Mouse (Mus musculus) lung, embryonic 15.5 days (tissue): ENCODE measurements around the gene D2hgdh. TPM values are rescaled to one million over a fixed set of nuclear protein-coding genes. Genes with fewer than 3 reads are reported as not detected.

Experiments
- ATAC-seq: fragments of 200-750 bp; cut with Nextera tagmentation; 2 replicates; pipeline ENCODE4 v1.8.0; 2017; ENCODE audit warnings: moderate number of reproducible peaks, borderline replicate concordance; ENCODE audit not compliant: low FRiP score, low TSS enrichment; ENCODE audit errors: extremely low read depth
- H3K27ac ChIP-seq: fragments of 300-500 bp; sonication (generic); 2 replicates; pipeline ENCODE4 v1.5.1; 2015; ENCODE audit warnings: moderate library complexity, mild to moderate bottlenecking, inconsistent platforms
- H3K27me3 ChIP-seq: fragments of 300-500 bp; sonication (generic); 2 replicates; pipeline ENCODE4 v1.6.1; 2015; ENCODE audit warnings: inconsistent platforms
- H3K36me3 ChIP-seq: fragments of 300-500 bp; sonication (generic); 2 replicates; pipeline ENCODE4 v1.6.1; 2015; ENCODE audit warnings: inconsistent platforms
- H3K4me1 ChIP-seq: fragments of 300-500 bp; sonication (generic); 2 replicates; pipeline ENCODE4 v1.6.1; 2015; ENCODE audit warnings: inconsistent platforms
- H3K4me2 ChIP-seq: fragments of 300-500 bp; sonication (generic); 2 replicates; pipeline ENCODE4 v1.6.1; 2015; ENCODE audit warnings: inconsistent platforms, mild to moderate bottlenecking, moderate library complexity
- H3K4me3 ChIP-seq: fragments of 300-500 bp; sonication (generic); 2 replicates; pipeline ENCODE4 v1.5.1; 2015; ENCODE audit warnings: mild to moderate bottlenecking, inconsistent platforms
- H3K9ac ChIP-seq: fragments of 300-500 bp; sonication (generic); 2 replicates; pipeline ENCODE4 v1.6.1; 2015; ENCODE audit warnings: inconsistent platforms
- H3K9me3 ChIP-seq: fragments of 300-500 bp; sonication (generic); 2 replicates; pipeline ENCODE4 v1.6.1; 2016; ENCODE audit warnings: inconsistent platforms
- WGBS: fragments of 180-500 bp; shearing (Covaris S2); methylation state at CpG from one replicate; pipeline ENCODE4 v1.1.7; 2015; 5-methylcytosine and 5-hydroxymethylcytosine counted together
- polyA plus RNA-seq: library from polyadenylated mRNA; unstranded; fragments of >200 nt; fragmentation: Nextera tagmentation; extraction: Ambion mirVana; gene quantifications from 2 replicates; pipeline ENCODE4 v1.2.1, GENCODE M21; 2015

The D2hgdh gene
- 12.5 and 14.9 TPM in 2 replicates for polyA plus RNA-seq

DNA sequence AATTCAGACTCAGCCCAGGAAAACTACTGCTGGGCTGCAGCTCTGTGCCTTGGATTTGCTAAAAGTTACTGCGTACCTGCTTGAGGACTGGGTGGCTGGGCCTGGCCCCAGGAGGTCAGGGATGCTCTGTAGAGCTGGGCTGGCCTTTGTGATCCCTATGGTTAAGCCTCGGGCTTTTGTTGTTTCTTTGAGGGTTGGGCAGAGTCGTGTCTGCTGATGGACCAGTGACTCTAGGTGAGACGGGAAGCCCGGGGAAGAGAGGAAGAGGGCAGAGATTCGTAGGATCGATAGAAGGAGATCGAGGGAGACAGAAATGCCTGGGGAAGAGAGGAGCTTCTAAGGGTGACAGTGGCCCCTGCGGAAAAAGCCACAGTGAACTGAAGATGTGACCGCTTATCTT, at the start of gene D2hgdh:
Gene D2hgdh (plus strand): TSS at position 301 of the 400 bp plus-strand sequence.
- 11% methylated on average over 10 of the region's 10 CpGs for WGBS
- no peaks in the 10 kb centered on the region for H3K27me3 ChIP-seq
- 0 out of 2 replicates have a peak, but pooled peaks have one; percentile 11 for ATAC-seq
- peak within 1 kb of the TSS; percentile 98 for H3K27ac ChIP-seq
- H3K4me3 ChIP-seq: peak within 1 kb of the TSS; percentile 70
- no peaks in the 10 kb centered on the region for H3K9me3 ChIP-seq
- peaks cover 5% of the 10 kb centered on the region for H3K4me1 ChIP-seq
- peak within 1 kb of the TSS; percentile 62 for H3K9ac ChIP-seq
- peaks cover 19% of the 10 kb centered on the region for H3K36me3 ChIP-seq
- peak within 1 kb of the TSS; percentile 65 for H3K4me2 ChIP-seq

DNA sequence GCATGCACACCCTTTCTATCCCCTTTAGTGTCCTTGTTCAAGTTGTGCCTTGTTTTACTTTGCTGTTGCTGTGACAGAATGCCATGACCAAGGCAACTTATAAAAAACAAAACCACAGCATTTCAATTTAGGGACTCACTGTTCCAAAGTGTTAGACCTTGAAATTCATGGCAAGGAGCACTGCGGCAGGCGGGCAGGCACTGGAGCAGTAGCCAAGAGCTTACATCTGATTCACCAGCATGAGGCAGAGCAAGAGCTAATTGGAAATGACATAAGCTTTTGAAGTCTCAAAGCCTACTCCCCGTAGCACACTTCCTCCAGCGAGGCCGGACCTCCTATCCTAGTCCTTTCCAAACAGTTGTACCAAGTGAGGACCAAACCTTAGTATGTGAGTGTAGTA, 48.0 kb upstream of the D2hgdh start:
- no peak overlapping the region for H3K4me2 ChIP-seq
- ATAC-seq: no peak
- H3K9ac ChIP-seq: no peak overlapping the region
- no peaks in the 10 kb centered on the region for H3K4me1 ChIP-seq
- no peak overlapping the region for H3K27ac ChIP-seq
- no peaks in the 10 kb centered on the region for H3K9me3 ChIP-seq
- no peaks in the 10 kb centered on the region for H3K27me3 ChIP-seq
- 98% methylated on average over 5 of the region's 5 CpGs for WGBS
- H3K36me3 ChIP-seq: peaks cover 70% of the 10 kb centered on the region
- no peak overlapping the region for H3K4me3 ChIP-seq

DNA sequence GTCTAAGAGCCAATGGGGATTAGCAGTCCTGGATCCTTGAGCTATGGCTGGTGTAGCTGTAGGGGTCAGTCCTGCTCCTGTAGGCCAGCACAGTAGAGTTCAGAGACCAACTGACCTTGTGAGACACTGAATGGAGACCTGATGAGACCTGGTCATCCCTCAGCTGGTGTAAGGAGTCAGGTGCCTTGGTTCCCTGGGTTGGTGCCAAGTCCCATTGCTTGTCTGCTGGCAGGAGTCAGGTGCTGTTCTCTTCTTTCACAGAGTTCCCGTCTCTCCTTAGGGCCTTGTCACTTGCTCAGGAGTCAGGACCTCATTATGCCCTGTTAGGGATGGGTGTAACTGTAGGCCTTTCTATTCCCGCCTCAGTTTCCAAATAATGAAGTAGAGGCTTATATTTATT, 37.8 kb upstream of the D2hgdh start:
- 76% methylated on average over 2 of the region's 2 CpGs for WGBS
- H3K27ac ChIP-seq: no peak overlapping the region
- H3K36me3 ChIP-seq: peaks cover 93% of the 10 kb centered on the region
- H3K4me2 ChIP-seq: no peak overlapping the region
- ATAC-seq: no peak
- H3K4me3 ChIP-seq: no peak overlapping the region
- H3K4me1 ChIP-seq: no peaks in the 10 kb centered on the region
- H3K9me3 ChIP-seq: no peaks in the 10 kb centered on the region
- H3K9ac ChIP-seq: no peak overlapping the region
- H3K27me3 ChIP-seq: no peaks in the 10 kb centered on the region

DNA sequence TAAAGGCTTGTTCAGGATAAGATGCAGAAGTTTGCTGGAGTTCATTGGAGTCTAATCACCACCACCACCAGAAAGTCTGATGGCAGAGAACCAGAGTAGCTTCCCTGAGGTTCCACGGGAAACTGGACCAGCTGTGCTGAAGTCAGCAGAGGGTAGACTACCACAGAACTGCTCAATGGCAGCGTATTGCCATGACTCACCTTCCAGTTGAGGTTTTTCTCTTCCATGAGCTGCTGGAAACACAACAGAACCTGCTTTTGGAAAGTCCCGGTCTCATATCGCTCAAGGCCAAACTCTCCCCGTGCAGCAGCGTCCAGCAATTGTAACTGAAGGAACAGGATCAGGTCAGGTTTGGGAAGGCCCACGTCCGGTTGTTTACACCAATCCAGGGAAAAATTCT, 30.2 kb upstream of the D2hgdh start:
- H3K9me3 ChIP-seq: no peaks in the 10 kb centered on the region
- no peak overlapping the region for H3K9ac ChIP-seq
- peaks cover 78% of the 10 kb centered on the region for H3K36me3 ChIP-seq
- H3K4me1 ChIP-seq: no peaks in the 10 kb centered on the region
- no peak overlapping the region for H3K4me2 ChIP-seq
- WGBS: 94% methylated on average over 8 of the region's 8 CpGs
- ATAC-seq: no peak
- no peak overlapping the region for H3K27ac ChIP-seq
- no peak overlapping the region for H3K4me3 ChIP-seq
- H3K27me3 ChIP-seq: no peaks in the 10 kb centered on the region

DNA sequence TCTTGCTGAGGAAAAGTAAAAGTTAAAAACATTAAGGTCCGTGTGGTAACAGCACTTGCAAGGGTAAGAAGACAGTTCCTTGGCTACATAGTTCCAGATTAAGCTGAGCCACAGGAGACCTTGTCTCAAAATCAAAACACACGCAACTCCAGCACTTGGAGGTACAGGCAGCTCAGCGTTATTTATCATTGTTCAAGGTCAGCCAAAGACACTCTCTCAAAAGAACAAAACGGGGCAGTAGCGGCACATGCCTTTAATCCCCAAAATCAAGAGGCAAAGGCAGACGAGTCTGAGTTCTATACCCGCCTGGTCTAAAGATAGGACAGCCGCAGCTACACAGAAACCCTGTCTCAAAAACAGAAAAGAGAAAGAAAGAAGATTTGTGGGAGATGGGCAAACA, 28.8 kb upstream of the D2hgdh start:
- H3K4me1 ChIP-seq: peaks cover 5% of the 10 kb centered on the region
- ATAC-seq: no peak
- H3K36me3 ChIP-seq: peaks cover 70% of the 10 kb centered on the region
- WGBS: 84% methylated on average over 8 of the region's 8 CpGs
- no peaks in the 10 kb centered on the region for H3K9me3 ChIP-seq
- no peak overlapping the region for H3K9ac ChIP-seq
- H3K4me3 ChIP-seq: no peak overlapping the region
- no peak overlapping the region for H3K27ac ChIP-seq
- no peaks in the 10 kb centered on the region for H3K27me3 ChIP-seq
- H3K4me2 ChIP-seq: no peak overlapping the region

DNA sequence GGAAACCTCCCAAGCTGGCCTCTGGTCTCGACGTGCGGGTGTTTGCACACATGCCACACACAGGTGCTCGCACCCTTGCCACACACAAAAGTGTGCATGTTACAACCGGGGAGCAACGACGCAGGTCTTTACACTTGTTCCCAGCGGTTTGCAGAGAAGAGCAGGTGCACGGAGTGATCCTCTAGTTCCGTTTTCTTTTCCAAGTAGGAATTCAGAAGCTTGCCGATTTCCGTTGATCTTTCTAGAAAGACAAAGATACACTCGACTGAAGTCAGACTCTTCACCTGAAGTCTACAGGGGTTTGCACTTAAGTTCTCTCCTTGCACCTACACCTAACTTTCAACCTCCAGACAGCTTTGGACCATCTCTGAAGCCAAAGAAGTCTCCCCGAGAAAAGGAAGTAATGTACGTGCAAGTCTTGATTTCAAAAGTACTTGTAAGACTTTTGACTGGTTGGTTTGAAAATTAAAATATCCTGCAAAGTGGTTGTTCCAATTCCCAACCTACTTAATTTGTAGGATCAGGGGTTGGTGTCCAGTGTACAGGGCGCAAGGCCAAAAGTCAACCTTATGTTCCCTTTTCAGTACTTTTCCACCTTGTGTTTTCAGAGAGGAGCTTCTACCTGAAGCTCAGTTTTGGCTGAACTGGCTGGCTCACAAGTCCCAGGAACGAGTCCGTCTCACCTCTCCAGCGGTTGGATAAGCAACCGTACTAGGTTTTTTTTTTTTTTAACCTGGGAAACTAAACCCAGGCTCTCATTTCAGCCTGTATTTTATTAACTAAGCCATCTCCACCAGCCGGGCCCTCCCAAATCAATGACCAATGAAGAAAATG, 23.8 kb upstream of the D2hgdh start:
- no peak for ATAC-seq

DNA sequence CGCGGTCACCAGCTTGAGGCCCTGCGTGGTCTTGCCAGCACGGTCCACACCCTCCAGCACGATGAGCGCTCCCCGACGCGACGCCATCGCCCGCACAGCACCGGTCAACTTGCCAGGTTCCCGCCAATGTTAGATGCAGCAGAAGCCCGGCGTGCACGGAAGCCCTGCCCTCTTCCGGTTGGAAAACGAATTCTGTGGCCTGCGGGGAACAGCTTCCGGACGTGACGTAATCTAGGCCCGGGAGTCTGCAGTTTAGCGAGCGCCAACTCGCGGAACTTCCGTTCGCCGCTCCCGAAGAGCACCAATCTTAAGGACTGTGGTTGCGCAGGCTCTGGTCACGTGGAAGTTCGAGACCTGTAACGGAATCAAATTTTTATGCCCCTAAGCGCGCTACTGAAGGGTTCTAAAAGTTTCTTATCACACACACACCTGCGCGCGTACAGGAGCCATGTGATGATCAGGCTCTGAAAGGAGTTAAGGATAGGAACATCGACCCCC, 22.9 kb upstream of the D2hgdh start, which contains the start of gene Dtymk:
Gene Dtymk (minus strand): TSS at position 194 of the 498 bp plus-strand sequence.
- under 1% methylated on average over 42 of the region's 42 CpGs for WGBS
- no peaks in the 10 kb centered on the region for H3K27me3 ChIP-seq
- H3K9ac ChIP-seq: peak within 1 kb of the TSS; percentile 91
- peak; percentile 50 for ATAC-seq
- no peaks in the 10 kb centered on the region for H3K9me3 ChIP-seq
- H3K4me2 ChIP-seq: peak within 1 kb of the TSS; percentile 97
- H3K27ac ChIP-seq: peak within 1 kb of the TSS; percentile 98
- peak within 1 kb of the TSS; percentile 90 for H3K4me3 ChIP-seq
- peaks cover 32% of the 10 kb centered on the region for H3K36me3 ChIP-seq
- H3K4me1 ChIP-seq: peaks cover 38% of the 10 kb centered on the region

More for the DNA sequence above, 23.8 kb upstream of the D2hgdh start:
- H3K9me3 ChIP-seq: no peaks in the 10 kb centered on the region
- H3K9ac ChIP-seq: peak overlapping the region; percentile 91
- 67% methylated on average over 21 of the region's 21 CpGs for WGBS
- peaks cover 28% of the 10 kb centered on the region; the same call in 1 of the 2 replicates for H3K36me3 ChIP-seq
- peak overlapping the region; percentile 98; the same call in 1 of the 2 replicates for H3K27ac ChIP-seq
- H3K27me3 ChIP-seq: no peaks in the 10 kb centered on the region
- peaks cover 37% of the 10 kb centered on the region for H3K4me1 ChIP-seq
- peak overlapping the region; percentile 69 for H3K4me2 ChIP-seq
- peak overlapping the region; percentile 90 for H3K4me3 ChIP-seq

DNA sequence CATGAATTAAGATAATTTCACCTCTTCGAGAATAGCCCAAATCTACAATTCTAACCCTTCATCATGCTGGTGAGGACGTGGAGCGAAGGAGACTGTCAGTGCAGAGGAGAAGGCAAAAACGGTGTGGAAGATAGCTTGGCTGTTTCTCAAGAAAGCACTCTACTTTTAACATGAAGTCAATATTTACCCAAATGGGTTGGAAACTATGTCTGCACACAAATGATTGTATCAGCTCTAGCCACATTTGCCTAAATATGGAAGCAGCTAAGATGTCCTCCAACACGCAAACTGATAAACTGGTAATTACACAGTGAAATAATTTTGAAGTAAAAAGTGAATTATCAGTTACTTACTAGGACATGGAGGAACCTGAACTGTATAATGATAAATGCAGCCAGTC, 21.9 kb upstream of the D2hgdh start:
- Histone ChIP-seq H3K4me2 (peak overlapping the region; percentile 97), H3K27ac (peak overlapping the region; percentile 98), H3K27me3 (no peaks in the 10 kb centered on the region), H3K9me3 (no peaks in the 10 kb centered on the region), H3K4me1 (peaks cover 38% of the 10 kb centered on the region), H3K4me3 (peak overlapping the region; percentile 96), H3K36me3 (peaks cover 32% of the 10 kb centered on the region), H3K9ac (peak overlapping the region; percentile 91; the same call in 1 of the 2 replicates)
- ATAC-seq: no peak
- 72% methylated on average over 5 of the region's 5 CpGs for WGBS

DNA sequence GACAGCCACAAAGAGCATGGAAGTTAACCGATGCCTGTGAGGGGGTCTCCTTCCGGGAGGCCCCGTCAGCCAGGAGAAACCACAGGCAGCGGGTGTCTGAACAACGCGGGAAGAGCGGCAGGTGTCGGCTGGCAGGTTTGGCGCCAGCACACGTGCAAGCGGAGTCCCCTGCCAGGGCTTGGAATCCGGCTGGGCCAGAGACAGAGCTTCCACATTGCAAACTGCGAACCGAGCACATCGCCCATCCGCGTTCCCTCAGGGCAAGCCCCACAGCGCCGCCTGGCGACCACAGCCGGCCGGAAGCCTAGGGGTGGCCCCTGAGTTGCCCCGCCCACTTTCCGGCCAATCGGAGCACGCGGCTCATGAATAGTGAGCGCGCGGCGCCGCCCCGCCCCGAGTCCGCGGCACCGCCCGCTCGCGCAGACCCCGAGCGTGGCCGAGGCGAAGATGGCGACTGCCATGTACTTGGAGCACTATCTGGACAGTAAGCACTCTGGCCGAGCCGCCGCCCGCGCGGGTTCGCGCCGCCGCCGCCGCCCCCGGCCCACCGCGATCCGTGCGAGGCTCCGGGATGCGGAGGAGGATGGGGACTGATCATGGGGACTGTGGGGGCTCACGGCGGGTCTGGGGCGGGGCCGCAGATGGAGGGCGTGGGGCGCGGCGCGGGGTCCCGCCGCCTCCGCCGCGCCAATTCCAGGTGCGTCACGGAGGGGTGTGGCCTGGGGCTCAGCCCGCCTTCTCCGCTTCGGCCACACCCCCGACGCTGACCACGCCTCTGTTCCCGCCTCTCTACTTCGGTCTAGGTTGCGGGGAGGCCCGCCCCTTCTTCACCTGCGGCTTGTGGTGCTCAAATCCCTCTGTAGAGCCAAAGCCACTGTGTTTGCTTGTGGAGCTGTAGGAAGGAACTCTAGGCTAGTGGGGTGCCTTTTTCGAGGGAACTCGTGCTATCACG, 20.9 kb upstream of the D2hgdh start, which contains the start of gene Ing5:
Gene Ing5 (plus strand): TSS at position 410 of the 952 bp plus-strand sequence.
- peak within 1 kb of the TSS; percentile 97 for H3K9ac ChIP-seq
- WGBS: under 1% methylated on average over 91 of the region's 94 CpGs
- H3K4me1 ChIP-seq: peaks cover 38% of the 10 kb centered on the region
- no peaks in the 10 kb centered on the region for H3K9me3 ChIP-seq
- peaks cover 35% of the 10 kb centered on the region for H3K36me3 ChIP-seq
- peak; percentile 97 for ATAC-seq
- H3K4me2 ChIP-seq: peak within 1 kb of the TSS; percentile 97
- peak within 1 kb of the TSS; percentile 98 for H3K27ac ChIP-seq
- H3K4me3 ChIP-seq: peak within 1 kb of the TSS; percentile 96
- no peaks in the 10 kb centered on the region for H3K27me3 ChIP-seq

DNA sequence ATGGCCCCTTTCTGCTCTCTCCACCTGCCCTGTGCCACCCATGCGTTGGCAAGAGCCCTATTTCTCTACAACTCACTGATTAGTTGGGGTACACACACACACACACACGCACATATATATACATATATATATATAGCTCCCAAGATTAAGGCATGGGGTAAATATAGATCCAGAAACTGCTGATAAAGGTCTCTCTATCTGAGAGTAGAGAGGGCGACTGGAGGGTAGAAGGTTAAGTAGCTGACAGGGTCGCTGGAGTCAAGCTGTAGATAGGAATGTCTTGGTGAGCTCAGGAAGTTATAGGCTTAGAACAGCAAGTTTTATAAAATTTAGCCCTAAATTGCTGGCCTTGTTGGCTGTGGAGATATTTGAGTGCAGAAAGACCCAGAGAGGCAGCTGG, 19.9 kb upstream of the D2hgdh start:
- no peak for ATAC-seq
- Histone ChIP-seq H3K9ac (peak overlapping the region; percentile 28; the same call in 1 of the 2 replicates), H3K27me3 (no peaks in the 10 kb centered on the region), H3K27ac (no peak overlapping the region; the same call in 1 of the 2 replicates), H3K9me3 (no peaks in the 10 kb centered on the region), H3K36me3 (peaks cover 32% of the 10 kb centered on the region), H3K4me3 (peak overlapping the region; percentile 96), H3K4me1 (peaks cover 38% of the 10 kb centered on the region), H3K4me2 (peak overlapping the region; percentile 75)
- 55% methylated on average over 4 of the region's 4 CpGs for WGBS

DNA sequence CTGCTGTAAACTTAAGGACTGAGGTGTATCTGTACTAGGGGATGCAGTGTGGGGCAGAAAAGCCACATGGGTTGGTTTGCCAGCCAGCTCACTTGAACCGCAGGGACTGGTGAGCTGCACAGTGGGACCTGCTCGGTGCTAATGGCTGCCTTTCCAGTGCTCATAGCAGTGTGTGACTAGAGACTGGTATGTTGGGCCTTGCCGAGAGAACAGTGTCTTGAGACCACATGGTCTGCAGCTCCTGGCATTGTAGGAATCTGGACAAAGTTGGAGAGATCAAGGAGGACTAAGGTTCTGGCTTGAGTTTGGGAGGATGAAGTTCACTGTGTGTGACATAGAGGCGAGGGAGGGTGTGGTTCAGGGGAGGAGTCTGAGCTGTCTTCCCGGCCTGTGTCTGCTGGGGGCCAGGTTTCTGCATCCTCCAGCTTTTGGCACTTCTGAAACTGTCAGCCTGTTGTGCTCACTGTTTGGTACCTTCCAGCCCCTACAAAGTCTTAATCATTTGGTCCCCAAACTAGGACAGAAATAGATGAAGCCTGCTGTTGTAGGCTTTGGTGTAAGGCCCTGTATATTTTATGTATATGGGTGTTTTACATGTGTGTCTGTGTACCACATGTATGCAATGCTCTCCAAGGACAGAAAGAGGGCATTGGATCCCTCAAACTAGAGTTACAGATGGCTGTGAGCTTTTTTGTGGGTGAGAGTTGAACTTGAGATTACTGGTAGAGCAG, 19.3 kb upstream of the D2hgdh start:
- 60% methylated on average over 5 of the region's 5 CpGs for WGBS
- no peak overlapping the region for H3K4me3 ChIP-seq
- no peaks in the 10 kb centered on the region for H3K27me3 ChIP-seq
- no peak overlapping the region for H3K9ac ChIP-seq
- H3K4me2 ChIP-seq: peak overlapping the region; percentile 75; the same call in 1 of the 2 replicates
- H3K36me3 ChIP-seq: peaks cover 33% of the 10 kb centered on the region
- H3K9me3 ChIP-seq: no peaks in the 10 kb centered on the region
- no peak for ATAC-seq
- H3K27ac ChIP-seq: no peak overlapping the region
- peaks cover 38% of the 10 kb centered on the region for H3K4me1 ChIP-seq
